Mouse (Mus musculus): ENCODE measurements around the gene Pgm2l1. TPM values are rescaled to one million over a fixed set of nuclear protein-coding genes. Genes with fewer than 3 reads are reported as not detected.

The Pgm2l1 gene
- total RNA-seq, 2 experiments from 2014 or later: 11.1 to 12.7 TPM

Other genes with a start within 250 kb of the Pgm2l1 start
- gene Rnf169, start 246.9 kb upstream of the Pgm2l1 start, total RNA-seq (2015; ENCODE audit: low replicate concordance): 2.3 and 5.6 TPM in 2 replicates
- gene Rnf169, start 246.9 kb upstream of the Pgm2l1 start, total RNA-seq (2017; ENCODE audit: low replicate concordance): 4.0 and 5.3 TPM in 2 replicates
- gene Chrdl2, start 221.2 kb upstream of the Pgm2l1 start, total RNA-seq (2015; ENCODE audit: low replicate concordance): not detected in 2 replicates
- not detected in 2 replicates for gene Chrdl2, start 221.2 kb upstream of the Pgm2l1 start, total RNA-seq (2017; ENCODE audit: low replicate concordance)
- 13.0 and 18.1 TPM in 2 replicates for gene Pold3, start 105.8 kb upstream of the Pgm2l1 start, total RNA-seq (2015; ENCODE audit: low replicate concordance)
- gene Pold3, start 105.8 kb upstream of the Pgm2l1 start, total RNA-seq (2017; ENCODE audit: low replicate concordance): 50.3 and 62.6 TPM in 2 replicates
- gene Lipt2, start 68.1 kb upstream of the Pgm2l1 start, total RNA-seq (2015; ENCODE audit: low replicate concordance): 2.9 TPM in 1 of 2 replicates, not detected in the other
- 0.26 and 0.98 TPM in 2 replicates for gene Lipt2, start 68.1 kb upstream of the Pgm2l1 start, total RNA-seq (2017; ENCODE audit: low replicate concordance)
- gene Kcne3, start 50.9 kb upstream of the Pgm2l1 start, total RNA-seq (2015; ENCODE audit: low replicate concordance): not detected in 2 replicates
- 1.8 and 3.7 TPM in 2 replicates for gene Kcne3, start 50.9 kb upstream of the Pgm2l1 start, total RNA-seq (2017; ENCODE audit: low replicate concordance)
- gene P4ha3, start 58.1 kb downstream of the Pgm2l1 start, total RNA-seq (2015; ENCODE audit: low replicate concordance): not detected in 2 replicates
- not detected in 2 replicates for gene P4ha3, start 58.1 kb downstream of the Pgm2l1 start, total RNA-seq (2017; ENCODE audit: low replicate concordance)
- 11.1 and 28.8 TPM in 2 replicates for gene C2cd3, start 144.8 kb downstream of the Pgm2l1 start, total RNA-seq (2015; ENCODE audit: low replicate concordance)
- 14.8 and 17.4 TPM in 2 replicates for gene C2cd3, start 144.8 kb downstream of the Pgm2l1 start, total RNA-seq (2017; ENCODE audit: low replicate concordance)
- gene Ppme1, start 144.9 kb downstream of the Pgm2l1 start, total RNA-seq (2015; ENCODE audit: low replicate concordance): 11.5 and 16.1 TPM in 2 replicates
- gene Ppme1, start 144.9 kb downstream of the Pgm2l1 start, total RNA-seq (2017; ENCODE audit: low replicate concordance): 29.1 and 37.9 TPM in 2 replicates
- gene Ucp3, start 245.6 kb downstream of the Pgm2l1 start, total RNA-seq (2015; ENCODE audit: low replicate concordance): 0.42 TPM in 1 of 2 replicates, not detected in the other
- gene Ucp3, start 245.6 kb downstream of the Pgm2l1 start, total RNA-seq (2017; ENCODE audit: low replicate concordance): 0.56 TPM in 1 of 2 replicates, not detected in the other

All from erythroblast, adult 5-6 weeks (primary cell).